Mouse (Mus musculus): ENCODE results near the gene Sdcbp2. TPM values are rescaled to one million over a fixed set of nuclear protein-coding genes. Genes with fewer than 3 reads are reported as not detected.

The Sdcbp2 gene
- under 1 TPM; 0.47 to 0.76 TPM for total RNA-seq (2023)

GRCm38 (mm10) chr2:151571873-151572700 is at the start of gene Sdcbp2:
Gene Sdcbp2, plus strand, starts transcription at chr2:151572622.

GRCm38 (mm10) chr2:151542323-151543062 is 29.9 kb upstream of the Sdcbp2 start, which contains the start of gene Fkbp1a:
Gene Fkbp1a, plus strand, starts transcription at chr2:151542483.

GRCm38 (mm10) chr2:151632159-151632814 is 59.9 kb downstream of the Sdcbp2 start, which contains the start of gene Snph:
Gene Snph, minus strand, starts transcription at chr2:151632593.

Other genes with a start within 250 kb of the Sdcbp2 start
- not detected for gene 4921509C19Rik, start 96.5 kb upstream of the Sdcbp2 start, total RNA-seq (2023)
- 10 to 100 TPM; 74.4 to 78.5 TPM for gene Nsfl1c, start 78.4 kb upstream of the Sdcbp2 start, total RNA-seq (2023)
- 10 to 100 TPM; 72.1 to 77.0 TPM for gene Fkbp1a, start 30.1 kb upstream of the Sdcbp2 start, total RNA-seq (2023)
- 1 to 10 TPM; 2.5 to 4.2 TPM for gene Snph, start 60.0 kb downstream of the Sdcbp2 start, total RNA-seq (2023)
- not detected for gene Rad21l, start 95.9 kb downstream of the Sdcbp2 start, total RNA-seq (2023)
- gene Tmem74b, start 129.4 kb downstream of the Sdcbp2 start, total RNA-seq (2023) = not detected
- 10 to 100 TPM; 22.4 to 22.6 TPM for gene Psmf1, start 171.6 kb downstream of the Sdcbp2 start, total RNA-seq (2023)

Measured in monocyte, adult 59 days (primary cell).